32 mouse cellular contexts compared by ENCODE assay signal in the genomic region with DNA sequence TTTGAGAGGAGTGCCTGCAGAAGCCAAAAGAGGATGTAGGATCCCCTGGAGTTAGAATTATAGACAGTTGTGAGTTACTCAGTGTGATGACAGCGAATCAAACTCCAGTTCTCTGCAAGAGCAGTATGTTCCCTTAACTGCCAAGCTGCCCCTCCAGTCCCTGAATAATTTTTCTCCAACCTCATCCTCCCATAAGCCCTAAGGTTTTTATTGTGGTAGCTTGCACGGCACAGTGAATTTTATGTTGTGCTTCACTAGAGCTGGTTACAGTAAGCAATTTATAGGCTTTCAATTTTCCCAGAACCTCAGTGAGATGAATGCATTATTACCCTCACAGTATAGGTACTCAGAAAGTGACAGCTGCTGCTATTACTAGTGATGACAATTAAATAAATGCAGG.
"Had no signal": no experiment of that assay in that cellular context is flagged by ENCODE, and none has a peak within 500 bp of the region (broad histone marks: within the 10 kb centered on the region; RNA-seq: fewer than 3 reads in every experiment).

No protein-coding gene starts in this region.

- H3K9me3 ChIP-seq: limb, embryonic 10.5 days; limb, embryonic 12.5 days; limb, embryonic 13.5 days; limb, embryonic 15.5 days; liver, embryonic 12.5 days; liver, embryonic 13.5 days; liver, embryonic 15.5 days; lung, embryonic 15.5 days; megakaryocyte, embryonic 14.5 days; midbrain, embryonic 10.5 days; midbrain, embryonic 12.5 days; midbrain, embryonic 13.5 days; midbrain, embryonic 15.5 days had no signal

- DNase-seq: left cerebral cortex, postnatal 4 days; liver; liver, embryonic 13.5 days; liver, postnatal 0 days; lung, adult 18-20 months; lung, adult 2 months; lung, embryonic 14.5 days; lung, postnatal 10 days; lung, postnatal 14 days; lung, postnatal 36 days; lung, postnatal 4 days; midbrain, embryonic 14.5 days had no signal

- H3K27ac ChIP-seq: left cerebral cortex, adult 2 months; limb, embryonic 10.5 days; limb, embryonic 12.5 days; limb, embryonic 13.5 days; limb, embryonic 15.5 days; liver, embryonic 12.5 days; liver, embryonic 13.5 days; liver, embryonic 14.5 days; liver, embryonic 15.5 days; lung, embryonic 15.5 days; macrophage; midbrain, embryonic 10.5 days; midbrain, embryonic 12.5 days; midbrain, embryonic 13.5 days; midbrain, embryonic 15.5 days had no signal

- H3K9ac ChIP-seq: limb, embryonic 12.5 days; limb, embryonic 13.5 days; limb, embryonic 15.5 days; liver, embryonic 12.5 days; liver, embryonic 13.5 days; liver, embryonic 14.5 days; liver, embryonic 15.5 days; liver, postnatal 0 days; lung, embryonic 14.5 days; lung, embryonic 15.5 days; midbrain, embryonic 12.5 days; midbrain, embryonic 13.5 days; midbrain, embryonic 15.5 days had no signal

- H3K4me2 ChIP-seq: limb, embryonic 12.5 days; limb, embryonic 13.5 days; limb, embryonic 15.5 days; liver, embryonic 11.5 days; liver, embryonic 12.5 days; liver, embryonic 13.5 days; liver, embryonic 15.5 days; lung, embryonic 14.5 days; lung, embryonic 15.5 days; midbrain, embryonic 11.5 days; midbrain, embryonic 12.5 days; midbrain, embryonic 13.5 days; midbrain, embryonic 15.5 days had no signal

- ATAC-seq: liver, embryonic 12.5 days; liver, postnatal 0 days; lung, postnatal 0 days; midbrain, embryonic 13.5 days; midbrain, embryonic 15.5 days; midbrain, embryonic 16.5 days had no signal

- H3K36me3 ChIP-seq: limb, embryonic 10.5 days; limb, embryonic 12.5 days; limb, embryonic 13.5 days; limb, embryonic 15.5 days; liver, embryonic 12.5 days; liver, embryonic 13.5 days; liver, embryonic 15.5 days; lung, embryonic 15.5 days; midbrain, embryonic 10.5 days; midbrain, embryonic 12.5 days; midbrain, embryonic 13.5 days; midbrain, embryonic 15.5 days had no signal

- H3K27me3 ChIP-seq: limb, embryonic 12.5 days; limb, embryonic 13.5 days; limb, embryonic 15.5 days; liver, embryonic 12.5 days; liver, embryonic 13.5 days; liver, embryonic 15.5 days; lung, embryonic 15.5 days; megakaryocyte, embryonic 14.5 days; midbrain, embryonic 12.5 days; midbrain, embryonic 13.5 days; midbrain, embryonic 15.5 days had no signal

- H3K4me3 ChIP-seq: left cerebral cortex, adult 2 months; limb, embryonic 10.5 days; limb, embryonic 12.5 days; limb, embryonic 13.5 days; limb, embryonic 15.5 days; liver, embryonic 12.5 days; liver, embryonic 13.5 days; liver, embryonic 15.5 days; lung, embryonic 15.5 days; megakaryocyte, embryonic 14.5 days; midbrain, embryonic 10.5 days; midbrain, embryonic 12.5 days; midbrain, embryonic 13.5 days; midbrain, embryonic 15.5 days; myocyte had no signal

- H3K4me1 ChIP-seq: limb, embryonic 10.5 days; limb, embryonic 12.5 days; limb, embryonic 13.5 days; limb, embryonic 15.5 days; liver, embryonic 12.5 days; liver, embryonic 13.5 days; liver, embryonic 15.5 days; lung, embryonic 15.5 days; megakaryocyte, embryonic 14.5 days; midbrain, embryonic 10.5 days; midbrain, embryonic 12.5 days; midbrain, embryonic 13.5 days; midbrain, embryonic 15.5 days had no signal
